Mouse (Mus musculus): Measurements from ENCODE around the gene Phpt1. TPM values are rescaled to one million over a fixed set of nuclear protein-coding genes. Genes with fewer than 3 reads are reported as not detected.

The Phpt1 gene
- polyA plus RNA-seq, 1 experiment from 2014 or later = 206 TPM

- Histone ChIP-seq H3K9me3 (ENCODE audit: low read length) (no peaks in the 10 kb centered on the region), H3K27me3 (ENCODE audit: insufficient read depth, low read length) (peaks cover 27% of the 10 kb centered on the region), H3K4me3 (ENCODE audit: low read length) (no peak overlapping the region), H3K27ac (ENCODE audit: low read length) (no peak overlapping the region), H3K9ac (replicated peaks; ENCODE audit: low read length) (no peak overlapping the region), H3K36me3 (ENCODE audit: insufficient read depth, low read length) (peaks cover 45% of the 10 kb centered on the region), H3K4me2 (replicated peaks; ENCODE audit: low read depth, low read length) (no peak overlapping the region), H3K4me1 (ENCODE audit: insufficient read depth, low read length) (peaks cover 32% of the 10 kb centered on the region)
- 57% methylated on average over 4 of the region's 4 CpGs for WGBS
- ATAC-seq (ENCODE audit: low FRiP score, low TSS enrichment) = no peak
Observed at GRCm38 (mm10) chr2:25583571-25583970, 8.5 kb upstream of the Phpt1 start.

- Histone ChIP-seq H3K27ac (ENCODE audit: low read length) (no peak overlapping the region), H3K36me3 (ENCODE audit: insufficient read depth, low read length) (peaks cover 40% of the 10 kb centered on the region), H3K4me3 (ENCODE audit: low read length) (no peak overlapping the region), H3K9me3 (ENCODE audit: low read length) (no peaks in the 10 kb centered on the region), H3K9ac (replicated peaks; ENCODE audit: low read length) (no peak overlapping the region), H3K4me2 (replicated peaks; ENCODE audit: low read depth, low read length) (no peak overlapping the region), H3K27me3 (ENCODE audit: insufficient read depth, low read length) (peaks cover 31% of the 10 kb centered on the region), H3K4me1 (ENCODE audit: insufficient read depth, low read length) (peaks cover 36% of the 10 kb centered on the region)
- 82% methylated on average over 6 of the region's 6 CpGs for WGBS
- ATAC-seq (ENCODE audit: low FRiP score, low TSS enrichment) = no peak
Observed at GRCm38 (mm10) chr2:25583120-25583481, 8.1 kb upstream of the Phpt1 start.

GRCm38 (mm10) chr2:25582466-25583119, 7.6 kb upstream of the Phpt1 start:
- Histone ChIP-seq H3K9me3 (ENCODE audit: low read length) (no peaks in the 10 kb centered on the region), H3K36me3 (ENCODE audit: insufficient read depth, low read length) (peaks cover 36% of the 10 kb centered on the region), H3K27ac (ENCODE audit: low read length) (no peak overlapping the region), H3K4me1 (ENCODE audit: insufficient read depth, low read length) (peaks cover 41% of the 10 kb centered on the region), H3K9ac (replicated peaks; ENCODE audit: low read length) (no peak overlapping the region), H3K27me3 (ENCODE audit: insufficient read depth, low read length) (peaks cover 36% of the 10 kb centered on the region), H3K4me2 (replicated peaks; ENCODE audit: low read depth, low read length) (no peak overlapping the region), H3K4me3 (ENCODE audit: low read length) (no peak overlapping the region)
- ATAC-seq (ENCODE audit: low FRiP score, low TSS enrichment) = no peak
- 48% methylated on average over 12 of the region's 12 CpGs for WGBS

DNA sequence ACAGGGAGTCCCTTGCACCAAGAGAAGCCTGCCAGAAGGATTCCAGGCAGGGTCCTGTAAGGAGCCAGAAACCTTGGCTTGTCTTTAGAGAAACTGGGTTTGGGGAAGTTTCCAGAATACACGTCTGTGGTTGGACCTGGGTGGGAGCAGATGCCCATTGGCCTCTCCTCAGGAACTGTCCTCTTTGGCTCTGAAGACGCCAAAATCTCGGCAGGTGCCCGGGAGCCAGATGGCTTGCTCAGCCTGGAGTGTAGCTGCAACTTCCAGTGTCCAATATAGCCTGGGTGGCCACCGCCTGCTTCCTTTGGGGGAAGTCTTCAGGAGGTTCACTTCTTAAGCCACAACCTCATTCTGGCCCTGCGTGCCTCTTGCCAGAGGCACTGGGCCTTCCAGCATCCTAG, 6.9 kb upstream of the Phpt1 start:
- Histone ChIP-seq H3K27me3 (ENCODE audit: insufficient read depth, low read length) (peaks cover 43% of the 10 kb centered on the region), H3K27ac (ENCODE audit: low read length) (no peak overlapping the region), H3K4me3 (ENCODE audit: low read length) (no peak overlapping the region), H3K36me3 (ENCODE audit: insufficient read depth, low read length) (peaks cover 29% of the 10 kb centered on the region), H3K9ac (replicated peaks; ENCODE audit: low read length) (no peak overlapping the region), H3K4me1 (ENCODE audit: insufficient read depth, low read length) (peaks cover 48% of the 10 kb centered on the region), H3K4me2 (replicated peaks; ENCODE audit: low read depth, low read length) (no peak overlapping the region), H3K9me3 (ENCODE audit: low read length) (no peaks in the 10 kb centered on the region)
- WGBS = 32% methylated on average over 6 of the region's 6 CpGs
- ATAC-seq (ENCODE audit: low FRiP score, low TSS enrichment) = no peak

DNA sequence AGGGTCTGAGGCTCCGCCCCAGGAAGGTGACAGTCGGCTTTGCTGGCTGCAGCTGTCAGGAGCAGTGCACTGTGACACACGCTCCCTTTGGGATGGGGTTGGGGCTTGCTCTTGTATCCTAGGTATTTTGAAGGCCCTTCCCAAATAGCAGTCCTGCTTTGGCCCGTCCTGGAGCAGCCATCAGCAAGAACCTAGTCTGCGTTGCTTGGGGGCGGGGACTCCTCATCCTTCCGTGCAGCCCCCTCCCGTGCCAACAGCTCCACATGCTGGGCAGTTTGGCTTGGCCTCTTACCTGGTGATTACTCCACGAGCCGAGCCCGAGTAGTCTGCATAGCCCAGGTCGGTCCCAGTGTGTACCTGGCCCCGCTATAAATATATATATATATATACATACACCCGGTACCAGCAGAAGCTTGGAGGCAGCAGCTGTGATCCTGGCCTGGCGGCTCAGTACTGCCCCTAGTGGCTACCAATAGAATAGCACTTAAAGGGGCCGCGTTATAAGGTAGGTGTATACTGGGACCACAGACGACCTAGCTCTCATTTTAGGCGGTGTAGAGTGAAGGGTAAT, 6.4 kb upstream of the Phpt1 start, which contains the start of gene Ajm1:
Ajm1 (minus strand) TSS at position 464 of the 571 bp plus-strand sequence.
- peak; percentile 60 for ATAC-seq (ENCODE audit: low FRiP score, low TSS enrichment)
- Histone ChIP-seq H3K4me1 (ENCODE audit: insufficient read depth, low read length) (peaks cover 48% of the 10 kb centered on the region), H3K36me3 (ENCODE audit: insufficient read depth, low read length) (peaks cover 26% of the 10 kb centered on the region), H3K9ac (replicated peaks; ENCODE audit: low read length) (peak within 1 kb of the TSS; percentile 27), H3K4me3 (ENCODE audit: low read length) (peak within 1 kb of the TSS; percentile 42), H3K9me3 (ENCODE audit: low read length) (no peaks in the 10 kb centered on the region), H3K27ac (ENCODE audit: low read length) (no peak within 1 kb of the TSS), H3K27me3 (ENCODE audit: insufficient read depth, low read length) (peaks cover 49% of the 10 kb centered on the region), H3K4me2 (replicated peaks; ENCODE audit: low read depth, low read length) (peak within 1 kb of the TSS; percentile 74)
- 6% methylated on average over 19 of the region's 19 CpGs for WGBS

- H3K36me3 ChIP-seq (ENCODE audit: insufficient read depth, low read length) = peaks cover 24% of the 10 kb centered on the region
- WGBS = 50% methylated on average over 6 of the region's 6 CpGs
- ATAC-seq (ENCODE audit: low FRiP score, low TSS enrichment) = no peak
- H3K4me3 ChIP-seq (ENCODE audit: low read length) = no peak overlapping the region
- no peaks in the 10 kb centered on the region for H3K9me3 ChIP-seq (ENCODE audit: low read length)
- H3K4me1 ChIP-seq (ENCODE audit: insufficient read depth, low read length) = peaks cover 51% of the 10 kb centered on the region
- no peak overlapping the region for H3K9ac ChIP-seq (replicated peaks; ENCODE audit: low read length)
- no peak overlapping the region for H3K27ac ChIP-seq (ENCODE audit: low read length)
- peaks cover 55% of the 10 kb centered on the region for H3K27me3 ChIP-seq (ENCODE audit: insufficient read depth, low read length)
- H3K4me2 ChIP-seq (replicated peaks; ENCODE audit: low read depth, low read length) = no peak overlapping the region
Observed at GRCm38 (mm10) chr2:25580621-25581101, 5.6 kb upstream of the Phpt1 start.

GRCm38 (mm10) chr2:25579737-25580460, 4.9 kb upstream of the Phpt1 start:
- H3K4me1 ChIP-seq (ENCODE audit: insufficient read depth, low read length) = peaks cover 55% of the 10 kb centered on the region

DNA sequence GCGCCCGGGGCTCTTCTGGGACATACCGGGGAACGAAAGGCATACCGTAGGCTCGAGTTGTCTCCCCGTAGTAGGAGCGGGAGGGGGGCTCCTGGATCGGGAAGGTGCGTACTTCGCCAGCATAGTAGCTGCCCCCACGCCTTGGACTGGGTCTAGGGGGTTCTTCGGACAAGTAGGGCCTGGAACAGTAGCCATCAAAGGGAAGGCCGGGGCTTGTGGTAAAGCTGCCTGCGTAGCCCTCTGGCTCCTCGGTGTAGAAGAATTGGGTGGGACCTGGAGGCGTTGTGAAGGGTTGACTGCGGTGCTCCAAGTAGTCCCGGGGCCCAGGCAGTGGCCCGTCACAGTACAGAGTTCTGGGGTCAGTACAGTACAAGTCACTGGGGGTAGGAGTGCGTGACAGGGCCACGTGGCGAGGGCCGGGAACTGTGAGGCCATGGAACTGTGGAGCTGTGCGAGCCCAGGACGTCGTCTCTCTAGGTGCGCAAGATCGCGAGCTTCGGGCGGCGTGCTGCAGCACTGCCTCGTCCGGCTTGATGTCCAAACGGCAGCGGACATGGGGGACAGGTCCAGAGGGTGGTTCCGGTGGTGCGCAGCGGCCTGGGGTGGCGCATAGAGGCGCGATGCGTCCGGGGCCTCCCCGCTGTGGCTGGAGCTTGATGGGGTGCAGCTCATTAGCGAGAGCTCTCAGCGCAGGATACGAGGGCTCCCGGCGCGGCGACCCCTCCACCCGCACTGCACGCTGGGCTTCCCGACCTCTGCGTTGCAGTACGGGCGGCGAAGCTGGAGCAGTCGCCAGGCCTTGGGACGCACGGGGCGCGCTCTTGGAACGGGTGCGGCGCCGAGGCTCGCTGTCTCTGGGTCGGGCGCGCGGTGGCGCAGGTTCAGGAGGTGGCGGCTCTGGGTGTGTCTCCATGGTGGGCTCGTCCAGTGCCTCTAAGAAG, 4.0 kb upstream of the Phpt1 start:
- Histone ChIP-seq H3K4me1 (ENCODE audit: insufficient read depth, low read length) (peaks cover 57% of the 10 kb centered on the region), H3K9ac (replicated peaks; ENCODE audit: low read length) (no peak overlapping the region), H3K27me3 (ENCODE audit: insufficient read depth, low read length) (peaks cover 55% of the 10 kb centered on the region), H3K9me3 (ENCODE audit: low read length) (no peaks in the 10 kb centered on the region), H3K27ac (ENCODE audit: low read length) (no peak overlapping the region), H3K4me3 (ENCODE audit: low read length) (peak overlapping the region; percentile 29), H3K4me2 (replicated peaks; ENCODE audit: low read depth, low read length) (peak overlapping the region; percentile 46), H3K36me3 (ENCODE audit: insufficient read depth, low read length) (peaks cover 9% of the 10 kb centered on the region; the same call in 1 of the 2 replicates)
- ATAC-seq (ENCODE audit: low FRiP score, low TSS enrichment) = no peak
- 6% methylated on average over 77 of the region's 77 CpGs for WGBS

More at GRCm38 (mm10) chr2:25579737-25580460, 4.9 kb upstream of the Phpt1 start:
- Histone ChIP-seq H3K9ac (replicated peaks; ENCODE audit: low read length) (no peak overlapping the region), H3K4me3 (ENCODE audit: low read length) (peak overlapping the region; percentile 29), H3K36me3 (ENCODE audit: insufficient read depth, low read length) (peaks cover 17% of the 10 kb centered on the region), H3K27me3 (ENCODE audit: insufficient read depth, low read length) (peaks cover 55% of the 10 kb centered on the region), H3K4me2 (replicated peaks; ENCODE audit: low read depth, low read length) (peak overlapping the region; percentile 46), H3K27ac (ENCODE audit: low read length) (no peak overlapping the region), H3K9me3 (ENCODE audit: low read length) (no peaks in the 10 kb centered on the region)
- ATAC-seq (ENCODE audit: low FRiP score, low TSS enrichment) = no peak
- WGBS = 5% methylated on average over 27 of the region's 27 CpGs
